Mouse (Mus musculus) kidney, embryonic 16.5 days (tissue): ENCODE measurements around the gene Eif2ak4. TPM values are rescaled to one million over a fixed set of nuclear protein-coding genes. Genes with fewer than 3 reads are reported as not detected.

Experiments used
- ATAC-seq: fragments of 200-750 bp; cut with Nextera tagmentation; 2 replicates; pipeline ENCODE4 v1.8.0; 2017; ENCODE audit warnings: moderate TSS enrichment; ENCODE audit not compliant: low FRiP score, low TSS enrichment
- H3K27ac ChIP-seq: fragments of 300-500 bp; sonication (generic); 2 replicates; pipeline ENCODE4 v1.5.1; 2014; ENCODE audit warnings: low read length
- H3K27me3 ChIP-seq: fragments of 300-500 bp; sonication (generic); 2 replicates; pipeline ENCODE4 v1.6.1; 2014; ENCODE audit warnings: low read length, control low read depth, mixed read lengths; ENCODE audit not compliant: insufficient read depth
- H3K36me3 ChIP-seq: fragments of 300-500 bp; sonication (generic); 2 replicates; pipeline ENCODE4 v1.6.1; 2014; ENCODE audit warnings: low read length, control low read depth, mixed read lengths; ENCODE audit not compliant: insufficient read depth
- H3K4me1 ChIP-seq: fragments of 300-500 bp; sonication (generic); 2 replicates; pipeline ENCODE4 v1.6.1; 2014; ENCODE audit warnings: low read length, control low read depth, mixed read lengths; ENCODE audit not compliant: insufficient read depth
- H3K4me2 ChIP-seq: fragments of 300-500 bp; sonication (generic); replicated peaks from 2 replicates; pipeline ENCODE4 v1.6.1; 2014; ENCODE audit warnings: low read depth, low read length
- H3K4me3 ChIP-seq: fragments of 300-500 bp; sonication (generic); 2 replicates; pipeline ENCODE4 v1.5.1; 2014; ENCODE audit warnings: mild to moderate bottlenecking, low read length
- H3K9ac ChIP-seq: fragments of 300-500 bp; sonication (generic); replicated peaks from 2 replicates; pipeline ENCODE4 v1.6.1; 2014; ENCODE audit warnings: low read length
- H3K9me3 ChIP-seq: fragments of 300-500 bp; sonication (generic); 2 replicates; pipeline ENCODE4 v1.6.1; 2016; ENCODE audit warnings: low read length, control low read depth
- WGBS: fragments of 180-500 bp; shearing (Covaris S2); extraction: QIAGEN DNeasy Blood & Tissue Kit; methylation state at CpG from one replicate; pipeline ENCODE4 v1.1.7; 2014; 5-methylcytosine and 5-hydroxymethylcytosine counted together
- polyA plus RNA-seq: library from polyadenylated mRNA; unstranded; fragments of >200 nt; fragmentation: Nextera tagmentation; extraction: Ambion mirVana; gene quantifications from 2 replicates; pipeline ENCODE4 v1.2.1, GENCODE M21; 2015

The Eif2ak4 gene
- polyA plus RNA-seq, 1 experiment from 2014 or later = 12.5 TPM

- Histone ChIP-seq H3K9me3 (peaks cover 5% of the 10 kb centered on the region; the same call in 1 of the 2 replicates), H3K9ac (no peak overlapping the region), H3K27me3 (no peaks in the 10 kb centered on the region), H3K4me1 (peaks cover 28% of the 10 kb centered on the region), H3K27ac (peak overlapping the region; percentile 37; the same call in 1 of the 2 replicates), H3K36me3 (no peaks in the 10 kb centered on the region), H3K4me3 (no peak overlapping the region), H3K4me2 (no peak overlapping the region)
- WGBS = 84% methylated on average over 4 of the region's 4 CpGs
- ATAC-seq = no peak
These were observed 103.5 kb downstream of the Eif2ak4 start for GRCm38 (mm10) chr2:118491741-118492395.

GRCm38 (mm10) chr2:118495024-118495423, 106.6 kb downstream of the Eif2ak4 start:
- 62% methylated on average over 9 of the region's 9 CpGs for WGBS
- H3K4me3 ChIP-seq = no peak overlapping the region
- ATAC-seq = no peak
- no peak overlapping the region for H3K4me2 ChIP-seq
- H3K27ac ChIP-seq = no peak overlapping the region
- H3K4me1 ChIP-seq = peaks cover 30% of the 10 kb centered on the region
- H3K9me3 ChIP-seq = no peaks in the 10 kb centered on the region
- no peaks in the 10 kb centered on the region for H3K27me3 ChIP-seq
- H3K36me3 ChIP-seq = no peaks in the 10 kb centered on the region
- H3K9ac ChIP-seq = no peak overlapping the region

- H3K4me3 ChIP-seq = no peak overlapping the region
- no peak overlapping the region for H3K27ac ChIP-seq
- WGBS = 78% methylated on average over 5 of the region's 5 CpGs
- H3K4me1 ChIP-seq = peaks cover 15% of the 10 kb centered on the region
- H3K27me3 ChIP-seq = no peaks in the 10 kb centered on the region
- no peak for ATAC-seq
- no peak overlapping the region for H3K9ac ChIP-seq
- H3K36me3 ChIP-seq = no peaks in the 10 kb centered on the region
- no peaks in the 10 kb centered on the region for H3K9me3 ChIP-seq
- no peak overlapping the region for H3K4me2 ChIP-seq
These were observed 109.5 kb downstream of the Eif2ak4 start for GRCm38 (mm10) chr2:118497890-118498289.

- H3K4me1 ChIP-seq = peaks cover 15% of the 10 kb centered on the region
- no peak for ATAC-seq
- H3K4me3 ChIP-seq = no peak overlapping the region
- no peak overlapping the region for H3K4me2 ChIP-seq
- no peaks in the 10 kb centered on the region for H3K9me3 ChIP-seq
- no peaks in the 10 kb centered on the region for H3K27me3 ChIP-seq
- 83% methylated on average over 6 of the region's 6 CpGs for WGBS
- no peak overlapping the region for H3K9ac ChIP-seq
- H3K36me3 ChIP-seq = no peaks in the 10 kb centered on the region
- H3K27ac ChIP-seq = no peak overlapping the region
These were observed 110.1 kb downstream of the Eif2ak4 start for GRCm38 (mm10) chr2:118498476-118498875.

- Histone ChIP-seq H3K36me3 (no peaks in the 10 kb centered on the region), H3K27me3 (no peaks in the 10 kb centered on the region), H3K4me1 (peaks cover 15% of the 10 kb centered on the region), H3K9ac (0 out of 2 replicates have a peak overlapping the region, but pooled peaks have one; percentile 15), H3K27ac (peak overlapping the region; percentile 16), H3K9me3 (0 out of 2 replicates have a peak, but pooled peaks cover 2% of the 10 kb centered on the region), H3K4me2 (no peak overlapping the region), H3K4me3 (no peak overlapping the region)
- WGBS = 29% methylated on average over 20 of the region's 20 CpGs
- peak; percentile 50; the same call in 1 of the 2 replicates for ATAC-seq
These were observed 110.9 kb downstream of the Eif2ak4 start for GRCm38 (mm10) chr2:118499135-118499961.

GRCm38 (mm10) chr2:118500191-118500590, 111.8 kb downstream of the Eif2ak4 start:
- Histone ChIP-seq H3K36me3 (no peaks in the 10 kb centered on the region), H3K9me3 (0 out of 2 replicates have a peak, but pooled peaks cover 6% of the 10 kb centered on the region), H3K9ac (no peak overlapping the region), H3K27ac (no peak overlapping the region), H3K27me3 (no peaks in the 10 kb centered on the region), H3K4me2 (no peak overlapping the region), H3K4me3 (no peak overlapping the region), H3K4me1 (peaks cover 15% of the 10 kb centered on the region)
- no peak for ATAC-seq
- WGBS = 81% methylated on average over 2 of the region's 2 CpGs

GRCm38 (mm10) chr2:118507126-118507525, 118.7 kb downstream of the Eif2ak4 start:
- Histone ChIP-seq H3K4me3 (no peak overlapping the region), H3K36me3 (no peaks in the 10 kb centered on the region), H3K27ac (no peak overlapping the region), H3K4me1 (peaks cover 28% of the 10 kb centered on the region), H3K27me3 (no peaks in the 10 kb centered on the region), H3K9me3 (0 out of 2 replicates have a peak, but pooled peaks cover 6% of the 10 kb centered on the region), H3K4me2 (no peak overlapping the region), H3K9ac (no peak overlapping the region)
- WGBS = 87% methylated on average over 7 of the region's 7 CpGs
- ATAC-seq = no peak

- WGBS = 29% methylated on average over 8 of the region's 8 CpGs
- Histone ChIP-seq H3K4me3 (no peak overlapping the region), H3K9me3 (no peaks in the 10 kb centered on the region), H3K4me2 (0 out of 2 replicates have a peak overlapping the region, but pooled peaks have one; percentile 1), H3K27me3 (no peaks in the 10 kb centered on the region), H3K9ac (no peak overlapping the region), H3K4me1 (peaks cover 36% of the 10 kb centered on the region), H3K27ac (peak overlapping the region; percentile 65), H3K36me3 (no peaks in the 10 kb centered on the region)
- no peak for ATAC-seq
These were observed 121.4 kb downstream of the Eif2ak4 start for GRCm38 (mm10) chr2:118509688-118510446.

GRCm38 (mm10) chr2:118510447-118511310, 122.3 kb downstream of the Eif2ak4 start:
- ATAC-seq = peak; percentile 95
- 0 out of 2 replicates have a peak overlapping the region, but pooled peaks have one; percentile 18 for H3K9ac ChIP-seq
- peak overlapping the region; percentile 65 for H3K27ac ChIP-seq
- H3K36me3 ChIP-seq = no peaks in the 10 kb centered on the region
- WGBS = 26% methylated on average over 29 of the region's 29 CpGs
- peaks cover 36% of the 10 kb centered on the region for H3K4me1 ChIP-seq
- H3K9me3 ChIP-seq = no peaks in the 10 kb centered on the region
- H3K4me3 ChIP-seq = no peak overlapping the region
- 0 out of 2 replicates have a peak overlapping the region, but pooled peaks have one; percentile 1 for H3K4me2 ChIP-seq
- no peaks in the 10 kb centered on the region for H3K27me3 ChIP-seq
